Mouse (Mus musculus) hematopoietic multipotent progenitor cell, adult 10-12 weeks (in vitro differentiated cells): ENCODE measurements around the gene Plcd4. TPM values are rescaled to one million over a fixed set of nuclear protein-coding genes. Genes with fewer than 3 reads are reported as not detected.

Source experiments
- polyA plus RNA-seq: library from polyadenylated mRNA; stranded (reverse); fragments of >175 nt; gene quantifications from 2 replicates; pipeline ENCODE4 v1.2.3, GENCODE M21; 2012; ENCODE audit warnings: low replicate concordance

Plcd4 gene
- polyA plus RNA-seq = 0.06 TPM in 1 of 2 replicates, not detected in the other

GRCm38 (mm10) chr1:74542451-74542961, at the start of gene Plcd4:
Plcd4 (plus strand) TSS chr1:74542888.

GRCm38 (mm10) chr1:74505721-74506464, 36.8 kb upstream of the Plcd4 start, which contains the start of gene Cnot9:
Cnot9 (plus strand) TSS chr1:74506058.

DNA sequence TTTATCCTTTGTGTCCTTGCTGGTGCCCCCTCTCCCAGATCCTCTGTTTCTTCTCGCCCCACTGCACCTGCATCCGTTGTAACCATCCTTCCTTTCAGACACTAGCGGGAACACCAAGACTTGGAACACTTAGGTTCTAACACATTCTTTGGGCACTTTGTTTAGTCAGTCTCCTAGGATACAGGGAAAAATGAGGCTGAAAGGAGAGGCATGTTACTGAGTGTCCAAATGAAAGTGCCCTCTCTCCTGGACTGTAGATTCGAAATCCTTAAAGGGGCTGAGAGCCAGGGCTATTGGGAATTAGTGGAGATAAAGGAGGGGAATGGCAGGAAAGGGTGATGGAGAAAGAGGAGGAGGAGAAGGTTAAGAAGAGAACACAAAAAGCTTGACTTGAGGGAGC, 1.5 kb downstream of the Plcd4 start, which contains the start of gene Usp37:
Gene Usp37, minus strand, starts transcription at position 101 of the 400 bp plus-strand sequence.

DNA sequence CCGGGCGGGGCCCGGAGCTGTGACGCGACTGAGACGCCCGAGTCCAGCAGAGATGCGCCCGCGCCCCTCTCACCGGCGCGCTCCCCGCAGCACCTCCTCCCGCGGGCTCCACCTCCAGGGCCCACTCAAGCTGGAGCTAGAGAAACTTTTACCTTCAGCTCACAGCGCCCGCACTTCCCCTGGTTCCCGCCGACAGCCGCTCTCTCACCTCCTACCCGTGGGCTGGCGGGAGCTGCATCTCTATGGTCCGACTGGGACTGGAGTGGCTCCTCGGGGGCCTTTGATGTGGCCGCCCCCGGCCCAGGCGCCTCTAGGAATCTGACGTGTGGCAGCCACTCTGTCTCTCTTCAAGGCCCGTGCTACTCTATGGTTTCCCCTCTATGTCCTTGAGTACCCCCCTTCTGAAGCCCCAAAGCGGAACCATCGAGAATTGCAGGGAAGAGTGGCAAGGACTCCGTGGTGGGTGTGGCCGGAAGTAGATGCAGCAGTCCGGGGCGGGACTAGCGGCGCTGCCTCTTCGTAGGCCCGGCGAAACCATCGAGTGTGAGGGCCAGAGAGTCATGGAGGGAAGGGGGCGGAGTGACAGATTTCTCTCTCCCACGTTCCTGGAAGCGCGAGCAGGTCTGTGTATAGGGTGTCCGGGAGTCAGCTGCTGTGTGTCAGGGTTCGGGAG, 45.2 kb downstream of the Plcd4 start, which contains the start of the genes Zfp142 and Bcs1l:
Gene Zfp142, minus strand, starts transcription at position 474 of the 673 bp plus-strand sequence.
Gene Bcs1l, plus strand, starts transcription at position 517 of the 673 bp plus-strand sequence.

GRCm38 (mm10) chr1:74601267-74601962, 58.7 kb downstream of the Plcd4 start, which contains the start of the genes Rnf25 and Stk36:
Rnf25 (minus strand) TSS chr1:74601397.
Stk36 (plus strand) TSS chr1:74601445.

Other genes starting within 250 kb of the Plcd4 start
- 74.4 and 110 TPM in 2 replicates for gene Tmbim1, start 237.3 kb upstream of the Plcd4 start, polyA plus RNA-seq
- gene Catip, start 180.8 kb upstream of the Plcd4 start, polyA plus RNA-seq = 0.21 TPM in 1 of 2 replicates, not detected in the other
- 164 and 251 TPM in 2 replicates for gene Slc11a1, start 167.7 kb upstream of the Plcd4 start, polyA plus RNA-seq
- gene Ctdsp1, start 151.4 kb upstream of the Plcd4 start, polyA plus RNA-seq = 329 and 559 TPM in 2 replicates
- gene Vil1, start 133.5 kb upstream of the Plcd4 start, polyA plus RNA-seq = not detected in 2 replicates
- 6.1 and 9.1 TPM in 2 replicates for gene Cnot9, start 36.8 kb upstream of the Plcd4 start, polyA plus RNA-seq
- 0.54 and 6.1 TPM in 2 replicates for gene Usp37, start 1.4 kb downstream of the Plcd4 start, polyA plus RNA-seq
- gene Zfp142, start 45.4 kb downstream of the Plcd4 start, polyA plus RNA-seq = 9.9 and 11.1 TPM in 2 replicates
- gene Bcs1l, start 45.4 kb downstream of the Plcd4 start, polyA plus RNA-seq = 1.5 and 2.2 TPM in 2 replicates
- gene Rnf25, start 58.5 kb downstream of the Plcd4 start, polyA plus RNA-seq = 13.7 and 14.3 TPM in 2 replicates
- 0.08 and 0.25 TPM in 2 replicates for gene Stk36, start 58.6 kb downstream of the Plcd4 start, polyA plus RNA-seq
- 7.5 and 16.3 TPM in 2 replicates for gene Ttll4, start 118.9 kb downstream of the Plcd4 start, polyA plus RNA-seq
- gene Cyp27a1, start 170.7 kb downstream of the Plcd4 start, polyA plus RNA-seq = 13.6 and 32.4 TPM in 2 replicates
- not detected in 2 replicates for gene Prkag3, start 206.3 kb downstream of the Plcd4 start, polyA plus RNA-seq
- 0.53 and 1.2 TPM in 2 replicates for gene Wnt6, start 229.0 kb downstream of the Plcd4 start, polyA plus RNA-seq
- 10.1 and 14.9 TPM in 2 replicates for gene Wnt10a, start 248.6 kb downstream of the Plcd4 start, polyA plus RNA-seq